Mouse (Mus musculus) midbrain, embryonic 15.5 days (tissue): ENCODE measurements around the gene Car5a. TPM values are rescaled to one million over a fixed set of nuclear protein-coding genes. Genes with fewer than 3 reads are reported as not detected.

Experiments
- ATAC-seq: fragments of 200-750 bp; cut with Nextera tagmentation; replicated peaks from 2 replicates; pipeline ENCODE4 v1.8.0; 2017; ENCODE audit warnings: moderate TSS enrichment
- H3K27ac ChIP-seq: fragments of 300-500 bp; sonication (generic); 2 replicates; pipeline ENCODE4 v1.5.1; 2015; ENCODE audit warnings: mild to moderate bottlenecking, inconsistent platforms
- H3K27me3 ChIP-seq: fragments of 300-500 bp; sonication (generic); replicated peaks from 2 replicates; pipeline ENCODE4 v1.6.1; 2015; ENCODE audit warnings: inconsistent platforms
- H3K36me3 ChIP-seq: fragments of 300-500 bp; sonication (generic); replicated peaks from 2 replicates; pipeline ENCODE4 v1.6.1; 2015; ENCODE audit warnings: inconsistent platforms
- H3K4me1 ChIP-seq: fragments of 300-500 bp; sonication (generic); 2 replicates; pipeline ENCODE4 v1.6.1; 2015; ENCODE audit warnings: inconsistent platforms
- H3K4me2 ChIP-seq: fragments of 300-500 bp; sonication (generic); 2 replicates; pipeline ENCODE4 v1.6.1; 2015; ENCODE audit warnings: inconsistent platforms, mild to moderate bottlenecking, moderate library complexity
- H3K4me3 ChIP-seq: fragments of 300-500 bp; sonication (generic); 2 replicates; pipeline ENCODE4 v1.5.1; 2015; ENCODE audit warnings: mild to moderate bottlenecking, inconsistent platforms
- H3K9ac ChIP-seq: fragments of 300-500 bp; sonication (generic); 2 replicates; pipeline ENCODE4 v1.6.1; 2015; ENCODE audit warnings: mild to moderate bottlenecking, inconsistent platforms
- H3K9me3 ChIP-seq: fragments of 300-500 bp; sonication (generic); 2 replicates; pipeline ENCODE4 v1.6.1; 2016; ENCODE audit warnings: inconsistent platforms
- WGBS: fragments of 180-500 bp; shearing (Covaris S2); methylation state at CpG from one replicate; pipeline ENCODE4 v1.1.7; 2015; ENCODE audit warnings: mixed read lengths; 5-methylcytosine and 5-hydroxymethylcytosine counted together
- polyA plus RNA-seq: library from polyadenylated mRNA; unstranded; fragments of >200 nt; fragmentation: Nextera tagmentation; extraction: Ambion mirVana; gene quantifications from 2 replicates; pipeline ENCODE4 v1.2.1, GENCODE M21; 2015

Gene Car5a
- polyA plus RNA-seq, 1 experiment from 2014 or later: 0.41 TPM

DNA sequence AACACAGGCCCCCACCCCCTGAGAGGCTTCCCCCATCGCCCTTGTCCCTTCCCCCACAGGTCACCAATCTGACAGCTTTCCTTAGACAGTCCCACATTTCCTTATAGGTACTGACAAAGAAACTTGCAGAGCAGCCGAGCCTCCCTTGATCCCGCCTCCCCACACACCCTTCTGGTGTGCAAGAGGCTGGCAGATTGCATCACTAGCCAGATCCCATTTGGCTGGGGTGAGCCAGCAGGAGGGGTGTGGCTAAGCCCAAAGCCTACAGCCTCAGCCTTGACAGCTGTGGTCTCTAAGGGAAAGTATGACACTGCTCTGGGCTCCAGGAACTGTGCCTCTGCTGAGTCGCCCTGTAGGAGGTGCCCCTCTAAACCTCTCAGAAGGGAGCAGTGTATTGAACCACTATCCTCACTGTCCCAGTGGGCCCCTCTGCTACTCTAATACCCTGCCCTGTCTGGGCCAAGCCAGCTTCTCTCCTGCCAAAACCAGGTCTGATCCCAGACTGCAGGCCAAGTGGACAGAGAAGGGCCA lies 46.2 kb downstream of the Car5a start:
- H3K27me3 ChIP-seq: no peaks in the 10 kb centered on the region
- H3K4me1 ChIP-seq: peaks cover 32% of the 10 kb centered on the region
- 5% methylated on average over 4 of the region's 4 CpGs for WGBS
- ATAC-seq: peak; percentile 69
- H3K27ac ChIP-seq: peak overlapping the region; percentile 53
- no peaks in the 10 kb centered on the region for H3K9me3 ChIP-seq
- H3K36me3 ChIP-seq: no peaks in the 10 kb centered on the region
- no peak overlapping the region for H3K9ac ChIP-seq
- H3K4me3 ChIP-seq: no peak overlapping the region
- 0 out of 2 replicates have a peak overlapping the region, but pooled peaks have one; percentile 1 for H3K4me2 ChIP-seq

- H3K9ac ChIP-seq: no peak overlapping the region
- H3K27me3 ChIP-seq: no peaks in the 10 kb centered on the region
- ATAC-seq: peak; percentile 48
- WGBS: 3% methylated on average over 7 of the region's 7 CpGs
- H3K9me3 ChIP-seq: no peaks in the 10 kb centered on the region
- no peak overlapping the region for H3K4me3 ChIP-seq
- H3K4me1 ChIP-seq: peaks cover 32% of the 10 kb centered on the region
- 0 out of 2 replicates have a peak overlapping the region, but pooled peaks have one; percentile 1 for H3K4me2 ChIP-seq
- no peaks in the 10 kb centered on the region for H3K36me3 ChIP-seq
- H3K27ac ChIP-seq: peak overlapping the region; percentile 53
These were observed 46.8 kb downstream of the Car5a start for GRCm38 (mm10) chr8:121897871-121898381.

DNA sequence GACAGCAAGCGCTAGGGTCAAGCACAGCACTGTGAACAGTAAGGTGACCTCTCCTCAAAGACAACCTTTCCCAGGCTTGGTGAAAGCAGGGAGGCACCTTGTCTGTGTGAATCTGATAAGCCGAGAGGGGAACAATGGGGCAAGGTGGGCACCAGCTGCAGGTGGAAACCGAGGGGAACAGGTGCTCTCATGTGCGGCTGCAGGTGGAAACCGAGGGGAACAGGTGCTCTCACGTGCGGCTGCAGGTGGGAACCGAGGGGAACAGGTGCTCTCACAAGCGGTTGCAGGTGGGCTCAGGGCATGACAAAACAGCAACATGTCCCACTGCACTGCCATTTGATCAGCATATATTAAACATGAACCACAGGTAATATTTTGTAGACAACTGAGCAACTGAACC lies 47.5 kb downstream of the Car5a start:
- 82% methylated on average over 9 of the region's 9 CpGs for WGBS
- Histone ChIP-seq H3K9ac (no peak overlapping the region), H3K4me1 (peaks cover 32% of the 10 kb centered on the region), H3K9me3 (no peaks in the 10 kb centered on the region), H3K4me2 (no peak overlapping the region), H3K27ac (no peak overlapping the region), H3K36me3 (no peaks in the 10 kb centered on the region), H3K4me3 (no peak overlapping the region), H3K27me3 (no peaks in the 10 kb centered on the region)
- ATAC-seq: no peak

DNA sequence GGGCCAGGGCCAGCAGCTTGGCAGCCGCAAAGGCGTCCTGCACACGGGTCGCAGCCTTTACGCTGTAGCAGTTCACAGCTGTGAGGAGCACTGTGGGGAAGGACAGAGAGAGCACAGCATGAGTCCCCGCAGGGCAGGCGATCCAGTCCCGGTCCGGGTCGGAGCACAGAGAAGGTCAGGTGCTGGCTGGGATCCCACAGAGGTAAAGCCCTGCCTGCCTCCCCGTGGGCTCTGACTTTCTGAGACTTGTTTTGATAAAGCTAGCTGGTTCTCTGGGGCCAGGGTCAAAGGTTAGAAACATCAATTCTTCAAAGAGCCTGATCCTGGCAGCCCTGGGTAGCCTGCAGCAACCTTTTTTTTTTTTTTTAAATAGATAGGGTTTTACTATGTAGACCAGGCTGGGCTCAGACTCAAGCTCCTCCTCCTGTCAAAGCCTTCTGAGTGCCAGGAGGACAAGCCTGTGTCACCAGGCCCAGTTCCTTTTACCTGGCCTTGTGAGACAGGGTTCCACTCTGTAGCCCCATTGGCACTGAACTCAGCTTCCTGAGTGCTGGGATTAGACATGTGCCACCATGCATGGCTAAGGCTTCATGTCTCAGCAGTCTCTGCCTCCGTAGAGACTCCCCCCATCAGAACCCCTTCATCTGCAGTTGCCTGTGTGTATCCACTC lies 48.1 kb downstream of the Car5a start:
- no peak overlapping the region for H3K9ac ChIP-seq
- H3K9me3 ChIP-seq: no peaks in the 10 kb centered on the region
- no peaks in the 10 kb centered on the region for H3K27me3 ChIP-seq
- H3K36me3 ChIP-seq: no peaks in the 10 kb centered on the region
- 31% methylated on average over 12 of the region's 12 CpGs for WGBS
- H3K4me1 ChIP-seq: peaks cover 32% of the 10 kb centered on the region
- H3K4me3 ChIP-seq: no peak overlapping the region
- H3K4me2 ChIP-seq: no peak overlapping the region
- ATAC-seq: no peak
- no peak overlapping the region for H3K27ac ChIP-seq

DNA sequence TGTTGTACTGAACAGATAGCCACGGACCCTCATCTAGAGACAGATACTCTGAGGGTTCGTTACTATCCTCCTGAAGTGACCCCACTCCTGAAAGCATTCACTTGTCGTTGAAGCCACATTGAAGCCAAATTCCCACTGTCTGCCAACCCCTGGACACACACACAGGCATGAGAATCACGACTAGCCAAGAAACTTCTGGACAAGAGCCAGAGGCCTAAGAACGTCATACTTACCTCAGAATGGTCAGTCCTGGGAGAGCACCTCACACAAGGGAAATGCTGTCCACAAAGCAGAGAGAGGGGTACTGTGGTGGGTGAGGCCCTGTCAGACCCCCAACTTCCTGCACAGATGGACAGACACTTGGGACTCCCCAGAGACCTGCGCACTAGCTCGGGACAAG lies 48.8 kb downstream of the Car5a start:
- no peak overlapping the region for H3K4me2 ChIP-seq
- H3K27ac ChIP-seq: no peak overlapping the region
- no peaks in the 10 kb centered on the region for H3K36me3 ChIP-seq
- ATAC-seq: no peak
- no peak overlapping the region for H3K4me3 ChIP-seq
- no peaks in the 10 kb centered on the region for H3K9me3 ChIP-seq
- peaks cover 32% of the 10 kb centered on the region for H3K4me1 ChIP-seq
- H3K27me3 ChIP-seq: no peaks in the 10 kb centered on the region
- no peak overlapping the region for H3K9ac ChIP-seq
- 66% methylated on average over 7 of the region's 7 CpGs for WGBS

DNA sequence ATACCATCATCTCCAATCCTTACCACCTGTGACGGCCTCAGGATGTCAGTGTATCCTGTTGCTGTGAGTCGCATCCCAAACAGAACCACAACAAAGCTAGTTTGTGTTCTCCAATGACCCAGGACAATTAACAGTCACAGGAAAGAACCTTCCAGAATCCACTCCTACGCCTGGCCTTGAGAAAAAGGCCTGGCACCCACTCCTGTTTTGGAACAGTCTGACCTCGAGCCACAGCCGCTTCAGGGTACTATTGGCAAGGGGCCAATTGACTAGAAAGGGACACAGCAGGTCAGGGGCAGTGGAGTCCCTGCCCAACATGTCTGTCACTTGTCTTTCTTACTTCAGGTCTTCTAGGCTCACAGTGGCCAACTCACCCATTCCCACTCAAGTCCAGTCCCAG lies 51.8 kb downstream of the Car5a start:
- H3K4me2 ChIP-seq: no peak overlapping the region
- H3K27me3 ChIP-seq: no peaks in the 10 kb centered on the region
- ATAC-seq: no peak
- H3K4me1 ChIP-seq: peaks cover 17% of the 10 kb centered on the region
- H3K4me3 ChIP-seq: no peak overlapping the region
- no peaks in the 10 kb centered on the region for H3K9me3 ChIP-seq
- H3K36me3 ChIP-seq: no peaks in the 10 kb centered on the region
- H3K27ac ChIP-seq: no peak overlapping the region
- 75% methylated on average over 5 of the region's 5 CpGs for WGBS
- H3K9ac ChIP-seq: no peak overlapping the region

DNA sequence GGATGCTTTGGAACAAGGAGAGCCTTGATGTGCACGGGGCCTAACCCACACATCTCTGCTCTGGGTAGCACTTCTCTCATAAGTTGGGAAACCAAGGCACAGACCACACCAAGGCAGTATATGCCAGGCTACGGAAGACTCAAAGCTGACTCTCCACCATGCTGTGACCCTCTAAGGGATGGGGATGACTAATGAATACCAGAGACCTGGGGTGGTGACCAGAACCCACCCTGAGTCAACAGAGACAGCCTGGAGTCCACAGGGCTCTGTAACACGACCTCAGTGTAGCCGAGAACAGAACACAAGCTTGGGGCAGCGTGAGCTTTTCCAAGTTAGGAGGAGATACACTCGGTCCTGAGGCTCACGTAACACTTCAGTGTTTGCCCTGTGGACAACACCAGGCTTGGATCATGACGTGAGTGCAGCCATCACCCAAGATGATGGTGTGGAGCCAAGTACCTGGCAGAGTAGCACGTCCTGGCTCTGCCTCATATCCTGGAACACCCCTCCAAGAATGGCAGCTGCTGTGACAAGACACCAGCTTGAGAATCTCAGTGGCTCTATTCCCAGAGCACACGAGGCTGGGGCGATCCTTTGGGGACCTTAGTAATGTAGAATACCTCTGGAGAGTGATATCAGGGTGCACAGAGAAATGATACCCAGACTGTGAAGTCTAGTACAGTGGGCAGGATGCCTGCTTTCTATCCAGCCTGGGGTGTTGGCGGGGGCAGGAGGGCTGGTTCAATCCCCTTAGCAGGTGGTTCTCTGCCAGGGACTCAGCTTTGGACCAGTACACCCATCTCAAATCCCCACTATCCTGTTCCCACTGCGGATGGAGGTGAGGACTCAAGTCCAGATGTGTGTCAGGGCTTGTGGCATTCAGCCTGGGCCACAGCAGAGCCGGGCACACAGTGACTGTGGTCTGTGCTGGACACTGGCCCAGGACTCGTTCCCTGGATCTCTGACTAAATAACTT lies 54.6 kb downstream of the Car5a start:
- peaks cover 7% of the 10 kb centered on the region for H3K36me3 ChIP-seq
- no peaks in the 10 kb centered on the region for H3K9me3 ChIP-seq
- H3K9ac ChIP-seq: no peak overlapping the region
- H3K4me1 ChIP-seq: no peaks in the 10 kb centered on the region
- 86% methylated on average over 15 of the region's 15 CpGs for WGBS
- ATAC-seq: no peak
- H3K27me3 ChIP-seq: no peaks in the 10 kb centered on the region
- H3K4me3 ChIP-seq: no peak overlapping the region
- no peak overlapping the region for H3K27ac ChIP-seq
- H3K4me2 ChIP-seq: no peak overlapping the region

DNA sequence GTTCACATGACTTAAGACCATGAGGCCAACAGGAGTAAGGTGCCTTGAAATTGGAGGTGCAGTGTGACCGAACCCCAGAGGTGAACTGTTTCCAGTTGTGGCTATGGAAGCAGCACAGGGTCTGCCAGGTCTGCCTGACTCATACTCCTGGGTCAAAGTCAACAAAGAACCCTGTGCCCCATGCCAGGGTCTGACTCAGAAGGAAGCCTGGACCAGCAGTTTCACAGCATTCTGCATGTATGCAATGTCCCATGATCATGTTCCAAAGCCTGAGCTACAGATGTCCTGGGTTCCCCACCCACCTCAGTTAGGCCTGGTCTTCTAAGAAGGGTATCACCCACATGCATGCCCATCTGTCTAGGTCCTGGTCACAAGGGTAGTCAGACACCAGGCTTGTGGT lies 55.4 kb downstream of the Car5a start:
- H3K4me3 ChIP-seq: no peak overlapping the region
- H3K36me3 ChIP-seq: peaks cover 7% of the 10 kb centered on the region
- no peak overlapping the region for H3K4me2 ChIP-seq
- no peak for ATAC-seq
- H3K9me3 ChIP-seq: no peaks in the 10 kb centered on the region
- no peaks in the 10 kb centered on the region for H3K4me1 ChIP-seq
- no peaks in the 10 kb centered on the region for H3K27me3 ChIP-seq
- no peak overlapping the region for H3K27ac ChIP-seq
- WGBS: 100% methylated on average over 1 of the region's 1 CpGs
- H3K9ac ChIP-seq: no peak overlapping the region

DNA sequence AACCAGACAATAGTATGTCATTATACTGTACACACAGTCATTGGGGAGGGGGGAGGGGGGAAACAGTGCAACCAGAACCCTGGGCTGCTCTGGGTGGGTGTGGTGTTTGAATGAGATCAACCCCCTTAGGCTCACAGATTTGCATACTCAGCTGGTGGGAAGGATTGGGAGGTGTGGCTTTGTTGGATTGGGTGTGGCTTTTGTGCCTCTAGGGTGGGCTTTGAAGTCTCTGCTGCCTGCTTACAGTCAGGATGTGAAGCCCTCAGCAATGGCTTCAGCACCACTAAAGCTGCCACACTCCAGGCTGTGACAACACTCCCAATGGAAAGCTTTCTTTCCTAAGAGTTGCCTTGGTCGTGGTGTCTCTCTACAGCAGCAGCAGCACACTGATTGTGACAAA lies 57.2 kb downstream of the Car5a start:
- Histone ChIP-seq H3K27ac (no peak overlapping the region), H3K4me2 (no peak overlapping the region), H3K27me3 (no peaks in the 10 kb centered on the region), H3K9ac (no peak overlapping the region), H3K36me3 (peaks cover 7% of the 10 kb centered on the region), H3K9me3 (no peaks in the 10 kb centered on the region), H3K4me1 (no peaks in the 10 kb centered on the region), H3K4me3 (no peak overlapping the region)
- no peak for ATAC-seq
- 59% methylated on average over 1 of the region's 1 CpGs for WGBS

DNA sequence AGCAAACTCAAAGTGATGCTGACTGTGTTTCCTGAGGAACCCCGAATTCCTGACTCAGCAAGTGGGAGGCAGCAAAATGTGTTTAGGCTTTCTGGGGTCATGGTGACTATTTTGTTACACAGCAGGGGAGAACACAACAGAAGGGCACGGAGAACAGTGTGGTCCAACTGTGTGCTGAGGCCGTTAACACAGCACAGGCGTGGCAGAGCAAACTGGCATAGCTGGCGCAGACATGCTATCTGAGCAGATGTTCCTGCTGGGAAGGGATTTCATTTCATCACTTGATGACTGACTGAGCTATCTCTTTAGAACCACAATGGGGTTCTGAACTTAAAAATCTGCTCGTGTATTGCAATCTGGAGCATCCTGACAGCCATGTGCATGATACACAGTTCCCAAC lies 59.3 kb downstream of the Car5a start:
- no peak overlapping the region for H3K27ac ChIP-seq
- no peak overlapping the region for H3K4me3 ChIP-seq
- 80% methylated on average over 6 of the region's 6 CpGs for WGBS
- H3K27me3 ChIP-seq: no peaks in the 10 kb centered on the region
- H3K9ac ChIP-seq: no peak overlapping the region
- no peak overlapping the region for H3K4me2 ChIP-seq
- no peaks in the 10 kb centered on the region for H3K4me1 ChIP-seq
- no peaks in the 10 kb centered on the region for H3K9me3 ChIP-seq
- H3K36me3 ChIP-seq: peaks cover 7% of the 10 kb centered on the region
- ATAC-seq: no peak

DNA sequence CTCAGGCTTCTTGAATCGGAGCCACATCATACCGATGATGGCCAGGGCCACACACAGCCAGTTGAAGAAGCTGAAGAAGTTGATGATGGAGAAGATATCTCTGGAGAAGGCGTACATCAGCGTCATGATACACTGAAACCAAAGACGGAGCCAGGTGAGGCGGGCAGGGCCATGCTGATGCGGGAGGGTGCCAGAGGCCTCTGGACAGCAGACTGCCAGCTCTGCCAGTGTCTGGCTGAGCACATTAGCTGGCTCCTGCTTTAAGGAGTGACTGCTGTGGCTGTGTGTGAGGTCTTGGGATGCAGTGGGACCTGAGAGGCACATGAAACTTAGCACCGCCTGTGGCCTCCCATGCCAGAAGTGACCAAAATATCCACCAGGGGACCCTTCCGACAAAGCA lies 59.7 kb downstream of the Car5a start:
- no peak for ATAC-seq
- Histone ChIP-seq H3K36me3 (peaks cover 7% of the 10 kb centered on the region), H3K4me1 (no peaks in the 10 kb centered on the region), H3K4me2 (no peak overlapping the region), H3K27me3 (no peaks in the 10 kb centered on the region), H3K9ac (no peak overlapping the region), H3K4me3 (no peak overlapping the region), H3K9me3 (no peaks in the 10 kb centered on the region), H3K27ac (no peak overlapping the region)
- WGBS: 97% methylated on average over 9 of the region's 9 CpGs

GRCm38 (mm10) chr8:121884181-121884580 lies 60.5 kb downstream of the Car5a start:
- ATAC-seq: no peak

More at GRCm38 (mm10) chr8:121884181-121884580, 60.5 kb downstream of the Car5a start:
- Histone ChIP-seq H3K36me3 (peaks cover 7% of the 10 kb centered on the region), H3K4me2 (no peak overlapping the region), H3K27me3 (no peaks in the 10 kb centered on the region), H3K9ac (no peak overlapping the region), H3K9me3 (no peaks in the 10 kb centered on the region), H3K4me3 (no peak overlapping the region), H3K27ac (no peak overlapping the region), H3K4me1 (no peaks in the 10 kb centered on the region)
- 89% methylated on average over 3 of the region's 3 CpGs for WGBS
